Mouse (Mus musculus) midbrain, embryonic 16.5 days (tissue): Measurements from ENCODE around the gene Prmt1. TPM values are rescaled to one million over a fixed set of nuclear protein-coding genes. Genes with fewer than 3 reads are reported as not detected.
A peak's percentile ranks its signal among the peaks of the same experiment; 100 is the strongest.

ENCODE experiments used
- ATAC-seq: fragments of 200-750 bp; cut with Nextera tagmentation; 2 replicates; pipeline ENCODE4 v1.8.0; 2017; ENCODE audit warnings: moderate TSS enrichment
- H3K27ac ChIP-seq: fragments of 300-500 bp; sonication (generic); 2 replicates; pipeline ENCODE4 v1.5.1; 2014; ENCODE audit warnings: mild to moderate bottlenecking, low read length, mixed read lengths
- H3K27me3 ChIP-seq: fragments of 300-500 bp; sonication (generic); 2 replicates; pipeline ENCODE4 v1.6.1; 2014; ENCODE audit warnings: low read depth, low read length, mixed read lengths; ENCODE audit not compliant: control insufficient read depth, insufficient read depth
- H3K36me3 ChIP-seq: fragments of 300-500 bp; sonication (generic); 2 replicates; pipeline ENCODE4 v1.6.1; 2014; ENCODE audit warnings: mild to moderate bottlenecking, low read length, moderate library complexity, mixed read lengths; ENCODE audit not compliant: control insufficient read depth, insufficient read depth
- H3K4me1 ChIP-seq: fragments of 300-500 bp; sonication (generic); 2 replicates; pipeline ENCODE4 v1.6.1; 2014; ENCODE audit warnings: mild to moderate bottlenecking, low read length, mixed read lengths; ENCODE audit not compliant: control insufficient read depth, insufficient read depth
- H3K4me2 ChIP-seq: fragments of 300-500 bp; sonication (generic); 2 replicates; pipeline ENCODE4 v1.6.1; 2014; ENCODE audit warnings: mild to moderate bottlenecking, low read length, mixed read lengths
- H3K4me3 ChIP-seq: fragments of 300-500 bp; sonication (generic); 2 replicates; pipeline ENCODE4 v1.5.1; 2014; ENCODE audit warnings: low read depth, mild to moderate bottlenecking, low read length, moderate library complexity, mixed read lengths
- H3K9ac ChIP-seq: fragments of 300-500 bp; sonication (generic); 2 replicates; pipeline ENCODE4 v1.6.1; 2014; ENCODE audit warnings: low read depth, low read length, mixed read lengths
- H3K9me3 ChIP-seq: fragments of 300-500 bp; sonication (generic); replicated peaks from 2 replicates; pipeline ENCODE4 v1.6.1; 2014; ENCODE audit warnings: mild to moderate bottlenecking, low read length, mixed read lengths; ENCODE audit not compliant: control insufficient read depth, poor library complexity, severe bottlenecking
- whole genome bisulfite sequencing: fragments of 180-500 bp; shearing (Covaris S2); extraction: QIAGEN DNeasy Blood & Tissue Kit; methylation state at CpG from one replicate; pipeline ENCODE4 v1.1.7; 2014; 5-methylcytosine and 5-hydroxymethylcytosine counted together
- polyA plus RNA-seq: library from polyadenylated mRNA; unstranded; fragments of >200 nt; fragmentation: Nextera tagmentation; extraction: Ambion mirVana; gene quantifications from 2 replicates; pipeline ENCODE4 v1.2.1, GENCODE M21; 2015

Prmt1 gene
- polyA plus RNA-seq, 1 experiment from 2014 or later = 671 TPM

- H3K27ac ChIP-seq = peak overlapping the region; percentile 91
- no peaks in the 10 kb centered on the region for H3K36me3 ChIP-seq
- H3K9me3 ChIP-seq = no peaks in the 10 kb centered on the region
- H3K4me1 ChIP-seq = peaks cover 34% of the 10 kb centered on the region
- WGBS = 1% methylated on average over 29 of the region's 29 CpGs
- ATAC-seq = peak; percentile 29
- H3K27me3 ChIP-seq = no peaks in the 10 kb centered on the region
- peak overlapping the region; percentile 63 for H3K4me3 ChIP-seq
- peak overlapping the region; percentile 78 for H3K9ac ChIP-seq
- peak overlapping the region; percentile 74 for H3K4me2 ChIP-seq
These were observed 731 bp upstream of the Prmt1 start for GRCm38 (mm10) chr7:44986879-44987718.

- Histone ChIP-seq H3K36me3 (peaks cover 13% of the 10 kb centered on the region), H3K4me2 (peak overlapping the region; percentile 75), H3K9me3 (no peaks in the 10 kb centered on the region), H3K9ac (peak overlapping the region; percentile 88), H3K4me3 (peak overlapping the region; percentile 76), H3K27me3 (no peaks in the 10 kb centered on the region), H3K27ac (peak overlapping the region; percentile 94), H3K4me1 (peaks cover 34% of the 10 kb centered on the region)
- WGBS = under 1% methylated on average over 42 of the region's 45 CpGs
- ATAC-seq = peak; percentile 1
These were observed 675 bp downstream of the Prmt1 start for GRCm38 (mm10) chr7:44985595-44986191.

- no peaks in the 10 kb centered on the region for H3K27me3 ChIP-seq
- 0 out of 2 replicates have a peak overlapping the region, but pooled peaks have one; percentile 32 for H3K9ac ChIP-seq
- peak overlapping the region; percentile 75 for H3K4me2 ChIP-seq
- peaks cover 34% of the 10 kb centered on the region for H3K4me1 ChIP-seq
- H3K27ac ChIP-seq = peak overlapping the region; percentile 19; the same call in 1 of the 2 replicates
- H3K9me3 ChIP-seq = no peaks in the 10 kb centered on the region
- peaks cover 18% of the 10 kb centered on the region for H3K36me3 ChIP-seq
- H3K4me3 ChIP-seq = peak overlapping the region; percentile 76
- WGBS = 42% methylated on average over 3 of the region's 3 CpGs
- ATAC-seq = no peak
These were observed 1.6 kb downstream of the Prmt1 start for GRCm38 (mm10) chr7:44984833-44985164.

GRCm38 (mm10) chr7:44983944-44984832 is 2.2 kb downstream of the Prmt1 start:
- WGBS = 54% methylated on average over 7 of the region's 7 CpGs
- Histone ChIP-seq H3K4me3 (peak overlapping the region; percentile 76), H3K9me3 (no peaks in the 10 kb centered on the region), H3K4me2 (peak overlapping the region; percentile 75), H3K27me3 (no peaks in the 10 kb centered on the region), H3K27ac (peak overlapping the region; percentile 19; the same call in 1 of the 2 replicates), H3K4me1 (peaks cover 33% of the 10 kb centered on the region), H3K9ac (0 out of 2 replicates have a peak overlapping the region, but pooled peaks have one; percentile 32), H3K36me3 (peaks cover 20% of the 10 kb centered on the region)
- no peak for ATAC-seq

- no peaks in the 10 kb centered on the region for H3K27me3 ChIP-seq
- WGBS = 29% methylated on average over 6 of the region's 6 CpGs
- H3K4me2 ChIP-seq = no peak overlapping the region
- no peak overlapping the region for H3K4me3 ChIP-seq
- H3K9me3 ChIP-seq = no peaks in the 10 kb centered on the region
- ATAC-seq = no peak
- H3K9ac ChIP-seq = no peak overlapping the region
- H3K36me3 ChIP-seq = peaks cover 29% of the 10 kb centered on the region
- H3K27ac ChIP-seq = no peak overlapping the region
- H3K4me1 ChIP-seq = peaks cover 26% of the 10 kb centered on the region
These were observed 3.3 kb downstream of the Prmt1 start for GRCm38 (mm10) chr7:44983085-44983484.

GRCm38 (mm10) chr7:44981539-44981938 is 4.8 kb downstream of the Prmt1 start:
- H3K9me3 ChIP-seq = no peaks in the 10 kb centered on the region

GRCm38 (mm10) chr7:44978300-44978699 is 8.1 kb downstream of the Prmt1 start:
- Histone ChIP-seq H3K9me3 (no peaks in the 10 kb centered on the region), H3K27ac (no peak overlapping the region), H3K9ac (no peak overlapping the region), H3K36me3 (peaks cover 42% of the 10 kb centered on the region), H3K4me2 (no peak overlapping the region), H3K4me3 (no peak overlapping the region), H3K4me1 (peaks cover 11% of the 10 kb centered on the region), H3K27me3 (no peaks in the 10 kb centered on the region)
- no peak for ATAC-seq
- WGBS = 99% methylated on average over 3 of the region's 3 CpGs

More at GRCm38 (mm10) chr7:44981539-44981938, 4.8 kb downstream of the Prmt1 start:
- H3K27ac ChIP-seq = no peak overlapping the region
- no peak overlapping the region for H3K4me3 ChIP-seq
- H3K36me3 ChIP-seq = peaks cover 42% of the 10 kb centered on the region
- no peaks in the 10 kb centered on the region for H3K27me3 ChIP-seq
- H3K4me2 ChIP-seq = no peak overlapping the region
- H3K9ac ChIP-seq = no peak overlapping the region
- 95% methylated on average over 8 of the region's 8 CpGs for WGBS
- no peak for ATAC-seq
- peaks cover 20% of the 10 kb centered on the region for H3K4me1 ChIP-seq

GRCm38 (mm10) chr7:44975117-44975419 is 11.3 kb downstream of the Prmt1 start:
- peak overlapping the region; percentile 47 for H3K4me3 ChIP-seq
- no peak for ATAC-seq
- 16% methylated on average over 6 of the region's 6 CpGs for WGBS
- peak overlapping the region; percentile 87 for H3K4me2 ChIP-seq
- peak overlapping the region; percentile 95 for H3K27ac ChIP-seq
- H3K9me3 ChIP-seq = no peaks in the 10 kb centered on the region
- peaks cover 34% of the 10 kb centered on the region for H3K4me1 ChIP-seq
- no peaks in the 10 kb centered on the region for H3K27me3 ChIP-seq
- H3K36me3 ChIP-seq = peaks cover 24% of the 10 kb centered on the region
- peak overlapping the region; percentile 33; the same call in 1 of the 2 replicates for H3K9ac ChIP-seq
